Mouse (Mus musculus): ENCODE data around the gene Gm11985.
"Not testable (repeated sequence)": the region's sequence is repeated elsewhere in the genome, so short reads cannot be mapped to it uniquely, and the experiment has no call there.

Gm11985 gene

GRCm38 (mm10) chr11:7188469-7188868, at the start of gene Gm11985:
Gene Gm11985 (minus strand): TSS chr11:7188569.
- no peak for DNase-seq

DNA sequence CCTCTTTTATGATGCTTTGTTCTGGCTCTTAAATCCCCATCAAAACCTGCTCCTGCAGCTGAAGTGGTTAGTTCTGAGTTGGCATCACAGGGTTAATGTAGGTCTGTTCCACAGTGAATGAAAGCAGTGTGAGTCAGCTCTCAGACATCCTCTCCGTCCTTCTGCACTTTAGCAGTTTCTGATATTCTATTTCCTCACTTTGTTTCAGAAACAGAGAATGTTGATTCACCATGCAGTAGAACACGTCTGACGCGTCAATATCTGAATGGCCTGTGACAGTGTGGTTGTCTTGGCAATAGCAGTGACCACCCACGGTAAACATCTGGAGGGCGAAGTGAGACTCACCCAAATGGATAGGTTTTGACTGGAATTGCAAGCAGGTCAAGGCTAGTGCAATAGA, 49.3 kb upstream of the Gm11985 start:
- DNase-seq: no peak

- DNase-seq: no peak
These were observed 48.4 kb upstream of the Gm11985 start for GRCm38 (mm10) chr11:7236751-7237150.

GRCm38 (mm10) chr11:7234981-7235609, 46.7 kb upstream of the Gm11985 start:
- DNase-seq: no peak

- DNase-seq: no peak
These were observed 46.1 kb upstream of the Gm11985 start for GRCm38 (mm10) chr11:7234436-7234835.

- DNase-seq: no peak
These were observed 45.0 kb upstream of the Gm11985 start for GRCm38 (mm10) chr11:7233333-7233732.

DNA sequence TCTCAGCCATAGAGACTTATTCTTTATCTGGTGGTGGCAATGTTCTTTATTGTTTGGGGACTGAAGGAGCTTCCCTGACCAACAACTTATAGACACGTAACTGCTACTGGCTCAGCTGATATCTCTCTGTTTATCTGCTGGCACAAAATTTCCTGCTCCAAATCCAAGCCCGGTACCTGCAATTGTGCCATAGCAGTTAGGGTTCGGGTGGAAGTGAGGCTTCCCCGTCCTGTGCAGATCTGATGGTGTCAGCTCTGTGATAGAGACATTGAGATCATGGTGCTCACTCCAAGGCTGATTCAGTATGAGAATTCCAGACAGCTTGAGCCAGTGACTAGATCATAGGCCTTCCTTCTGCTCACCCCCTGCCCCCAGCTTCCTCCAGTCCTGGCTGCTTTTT, 43.6 kb upstream of the Gm11985 start:
- no peak for DNase-seq

GRCm38 (mm10) chr11:7230000-7230399, 41.6 kb upstream of the Gm11985 start:
- no peak for DNase-seq

- DNase-seq: no peak
These were observed 39.7 kb upstream of the Gm11985 start for GRCm38 (mm10) chr11:7228107-7228506.

DNA sequence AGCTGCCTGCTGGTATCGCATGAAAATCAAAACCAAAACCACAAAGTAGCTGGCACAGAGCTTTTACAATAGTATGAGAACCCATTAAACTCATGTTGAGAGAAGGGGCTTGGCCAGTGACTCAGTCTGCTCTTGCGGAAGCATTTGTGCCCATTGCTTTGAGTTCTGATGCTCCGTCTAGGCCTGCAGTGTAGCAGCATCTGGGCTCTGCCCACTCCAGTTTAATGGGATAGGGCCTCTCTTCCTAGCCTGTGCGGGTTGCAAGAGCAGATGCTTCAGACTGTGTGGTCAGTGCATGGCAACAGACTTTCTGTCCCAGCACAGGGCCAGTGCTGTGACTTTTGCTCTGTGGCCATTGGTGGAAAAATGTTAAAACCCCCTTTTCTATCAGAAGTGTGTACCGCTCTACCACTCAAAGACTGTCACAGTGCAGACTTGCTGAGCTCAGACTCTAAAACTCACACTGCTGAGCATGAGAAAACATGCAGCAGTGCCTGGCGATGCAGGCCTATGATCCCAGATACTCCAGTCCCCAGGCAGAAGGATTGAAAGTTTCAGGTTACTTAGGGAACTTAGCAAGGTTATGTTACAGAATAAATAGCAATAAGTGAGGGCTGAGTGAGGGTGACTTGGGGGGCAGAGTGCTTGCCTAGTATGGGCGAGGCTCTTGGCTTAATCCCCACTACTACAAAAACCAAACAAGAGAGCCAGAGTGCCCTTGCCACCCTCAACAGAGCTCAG, 38.6 kb upstream of the Gm11985 start:
- no peak for DNase-seq

DNA sequence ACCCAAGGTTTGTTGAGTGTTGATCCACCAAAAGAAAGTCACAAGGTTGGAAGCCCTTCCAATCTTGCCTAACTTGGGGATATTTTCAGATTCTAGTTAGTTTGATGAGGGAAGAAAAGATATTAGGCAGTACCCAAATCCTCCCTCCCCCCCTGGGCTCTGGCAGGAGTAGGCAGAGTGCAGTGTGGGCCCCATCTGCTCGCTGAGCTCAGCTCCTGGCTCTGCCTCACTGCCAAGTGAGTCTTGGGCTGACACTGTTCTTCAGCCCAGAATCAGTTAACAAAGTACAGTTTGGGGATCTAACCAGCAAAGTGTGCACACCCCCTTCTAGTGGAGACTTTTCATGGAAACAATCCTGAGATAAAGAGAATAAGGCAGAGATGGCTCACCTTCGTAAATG, 37.8 kb upstream of the Gm11985 start:
- no peak for DNase-seq

DNA sequence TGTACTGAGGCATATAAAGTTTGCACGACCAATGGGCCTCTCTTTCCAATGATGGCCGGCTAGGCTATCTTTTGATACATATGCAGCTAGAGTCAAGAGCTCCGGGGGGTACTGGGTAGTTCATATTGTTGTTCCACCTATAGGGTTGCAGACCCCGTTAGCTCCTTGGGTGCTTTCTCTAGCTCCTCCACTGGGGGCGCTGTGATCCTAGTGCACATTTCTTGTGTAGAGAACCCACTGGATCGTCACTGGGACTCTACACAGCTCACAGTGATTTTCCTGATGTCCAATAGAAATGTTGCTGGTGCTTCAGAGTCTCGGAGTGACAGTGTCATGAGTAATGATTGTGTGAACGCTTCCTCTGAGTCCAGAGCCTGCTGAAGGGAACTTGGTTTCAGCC, 33.5 kb upstream of the Gm11985 start:
- not testable (repeated sequence) for DNase-seq

GRCm38 (mm10) chr11:7215703-7216102, 27.3 kb upstream of the Gm11985 start:
- peak; percentile 14 to 24 for DNase-seq

DNA sequence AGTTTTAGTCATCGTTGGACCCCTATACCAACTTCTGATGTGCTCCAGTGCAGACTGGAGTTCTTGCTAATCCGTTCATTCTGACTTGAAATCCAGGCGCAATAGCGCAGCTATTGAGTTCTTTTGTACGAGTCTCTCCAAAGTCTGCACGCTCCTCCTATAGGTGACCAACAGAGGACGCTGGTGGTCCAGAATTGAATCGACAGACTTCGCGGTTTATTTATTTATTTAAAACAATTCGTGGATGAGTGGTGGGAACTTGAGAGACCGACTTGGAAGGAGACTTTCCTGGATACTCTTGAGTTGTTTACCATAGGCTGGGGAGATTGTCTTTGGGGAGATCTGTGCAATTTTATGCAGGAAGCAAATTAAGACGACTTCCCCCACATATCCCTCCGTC, 26.4 kb upstream of the Gm11985 start:
- DNase-seq: no peak

GRCm38 (mm10) chr11:7214342-7214660, 25.9 kb upstream of the Gm11985 start:
- no peak for DNase-seq

DNA sequence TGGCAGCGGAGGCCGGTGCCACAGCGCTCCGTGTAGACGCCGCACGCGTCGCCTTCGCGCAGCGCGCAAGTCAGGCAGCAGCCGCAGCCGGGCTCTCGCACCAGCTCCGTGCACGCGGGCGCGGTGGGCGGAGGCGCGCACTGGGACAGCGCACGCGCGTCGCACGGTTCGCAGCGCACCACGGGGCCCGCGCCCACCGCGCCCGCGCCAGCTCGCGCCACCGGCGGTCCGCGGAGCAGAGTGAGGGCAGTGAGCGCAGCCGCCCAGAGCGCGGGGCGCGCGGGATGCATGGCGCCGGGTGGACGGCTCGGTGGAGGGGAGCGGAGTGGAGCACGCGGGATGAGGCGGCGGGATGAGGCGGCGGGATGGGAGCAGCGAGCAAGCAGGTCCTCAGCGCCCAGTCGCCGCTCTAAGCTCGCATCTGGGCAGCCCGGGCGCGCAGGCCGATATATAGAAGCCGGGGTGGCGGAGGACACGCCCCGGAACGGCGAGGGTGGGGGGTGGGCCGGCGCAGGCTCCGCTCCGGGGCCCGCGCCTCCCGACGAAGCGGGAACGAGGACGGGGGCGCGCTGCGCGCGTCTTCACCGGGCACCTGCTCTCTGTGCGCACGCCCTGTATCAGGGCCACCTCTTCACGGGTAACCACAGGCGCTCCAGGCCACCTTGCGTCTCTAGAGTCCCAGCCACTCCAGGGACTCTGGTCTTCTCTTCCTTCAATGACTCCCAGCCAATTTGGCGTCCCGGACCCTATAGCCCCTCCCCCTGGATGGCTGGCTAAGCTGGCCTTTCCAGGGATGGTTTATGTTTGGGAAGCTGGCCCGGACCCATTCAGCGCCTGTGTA, 25.4 kb upstream of the Gm11985 start, which contains the start of gene Igfbp3:
TSS of gene Igfbp3 (minus strand) at position 423 of the 841 bp plus-strand sequence.
- DNase-seq: no peak

DNA sequence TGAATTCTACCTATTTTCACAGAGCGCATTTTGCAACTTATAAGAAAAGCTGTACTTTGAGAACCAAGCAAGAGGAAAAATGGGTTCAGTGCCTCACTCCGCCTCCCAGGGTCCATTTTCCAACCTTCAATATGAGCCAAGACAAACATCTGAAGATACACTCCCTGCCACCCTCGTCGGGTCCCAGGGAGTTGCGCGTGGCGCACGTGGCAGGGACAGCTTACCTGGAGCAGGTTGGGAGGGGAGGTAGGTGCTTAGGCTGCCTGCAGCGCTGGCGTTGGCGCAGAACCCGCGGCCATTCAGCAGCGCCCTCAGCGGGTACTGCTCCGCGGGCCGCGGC, 24.8 kb upstream of the Gm11985 start:
- DNase-seq: no peak

- no peak for DNase-seq
These were observed 23.9 kb upstream of the Gm11985 start for GRCm38 (mm10) chr11:7212126-7212798.

DNA sequence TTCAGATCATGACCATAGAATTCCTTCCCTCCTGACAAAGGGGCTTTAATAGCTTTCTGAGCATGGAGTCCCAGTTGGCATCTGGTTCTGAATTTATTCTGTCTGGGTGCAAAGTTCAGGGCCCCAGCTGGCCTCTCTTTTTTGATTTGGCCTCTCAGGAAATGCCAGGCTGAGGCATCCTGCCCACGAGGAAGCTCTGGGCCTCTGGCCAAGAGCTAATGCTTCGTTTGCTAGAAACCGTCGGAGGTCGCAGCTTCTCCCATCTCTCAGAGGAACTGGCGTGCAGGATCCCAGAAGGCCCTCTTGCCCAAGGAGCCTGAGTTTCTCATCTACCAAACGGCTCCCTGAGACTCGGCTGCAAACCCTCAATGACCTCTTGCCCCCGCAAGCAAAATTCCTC, 22.8 kb upstream of the Gm11985 start:
- DNase-seq: no peak

DNA sequence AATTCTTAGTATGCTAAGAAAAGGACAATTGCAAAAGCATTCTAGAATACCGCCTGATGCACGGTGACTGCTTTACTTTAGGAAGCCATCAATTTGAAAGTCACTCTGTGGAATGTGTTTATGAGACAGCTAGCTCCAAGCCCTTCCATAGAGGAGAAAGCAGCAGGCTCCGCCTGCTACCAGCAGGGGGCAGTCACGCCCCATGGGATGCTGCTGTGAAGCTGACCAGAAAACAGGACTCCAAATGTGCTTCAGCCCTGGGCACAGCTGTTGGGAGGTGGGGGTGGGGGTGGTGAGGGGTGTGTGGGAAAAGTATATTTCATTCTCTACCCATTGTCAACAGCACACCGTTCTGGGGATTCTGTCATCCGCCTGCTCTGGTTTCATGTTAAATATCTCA, 22.0 kb upstream of the Gm11985 start:
- peak; percentile 19 to 32 for DNase-seq

- DNase-seq: no peak
These were observed 15.5 kb upstream of the Gm11985 start for GRCm38 (mm10) chr11:7203846-7204245.

DNA sequence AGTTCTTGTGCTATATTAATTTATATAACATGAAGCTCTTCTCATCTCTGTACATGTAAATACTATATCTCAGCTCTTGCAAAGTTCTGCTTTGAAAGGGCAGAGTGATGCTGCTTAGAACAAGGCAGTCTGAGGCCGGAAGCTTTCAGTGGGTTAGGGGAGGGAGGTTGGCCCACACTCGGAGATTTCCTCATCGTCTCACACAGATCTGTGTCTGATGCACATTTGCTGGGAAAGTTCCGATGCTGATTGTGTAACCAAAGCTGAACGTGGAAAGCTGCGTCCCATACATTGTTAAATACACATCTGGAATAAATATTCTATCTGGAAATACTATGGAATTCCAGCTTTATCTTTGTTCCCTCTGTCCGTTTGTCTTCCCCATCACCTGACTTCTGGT, 13.8 kb upstream of the Gm11985 start:
- no peak for DNase-seq

DNA sequence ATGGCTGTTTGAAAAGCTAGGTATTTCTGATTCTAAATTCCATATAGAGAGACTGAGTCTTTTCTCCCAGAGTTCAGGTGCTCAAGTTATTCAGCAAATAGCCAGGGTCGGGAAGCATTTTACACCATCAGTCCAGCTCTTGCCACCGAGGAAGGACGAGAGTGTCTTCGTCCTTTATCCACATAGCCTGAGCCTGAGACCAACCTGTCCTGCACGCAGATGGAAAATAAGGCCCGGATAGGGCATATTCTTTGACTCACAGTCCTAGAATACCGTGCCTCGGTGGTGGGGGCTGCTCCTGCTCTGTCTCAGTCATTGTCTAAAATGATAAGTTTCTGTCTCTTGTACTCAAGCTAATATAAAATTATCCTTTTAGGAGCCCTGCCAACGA, 12.0 kb upstream of the Gm11985 start:
- DNase-seq: no peak

Measured in thymus, postnatal 36 days (tissue).